Comparison of ENCODE assay signal across 30 mouse cellular contexts in genomic region chr2:57185151-57185550, GRCm38 (mm10). TPM values are rescaled to one million over a fixed set of nuclear protein-coding genes. Genes with fewer than 3 reads are reported as not detected.
DNase-seq lines count a peak whose midpoint lies in the region; ATAC-seq and TF ChIP-seq lines count a peak whose summit lies in the region.
"Had no signal": no experiment of that assay in that cellular context is flagged by ENCODE, and none has a peak within 500 bp of the region (broad histone marks: within the 10 kb centered on the region; RNA-seq: fewer than 3 reads in every experiment).

No protein-coding gene starts in this region.

- H3K27ac ChIP-seq in forebrain, embryonic 10.5 days, result peak overlapping the region; percentile 7; the same call in 1 of the 2 replicates
- no peak overlapping the region for H3K27ac ChIP-seq in forebrain, embryonic 13.5 days
- no peak overlapping the region for H3K27ac ChIP-seq in midbrain, embryonic 13.5 days
- H3K27ac ChIP-seq in midbrain, embryonic 16.5 days (ENCODE audit: low read length), result no peak overlapping the region
- no peak overlapping the region for H3K27ac ChIP-seq in CH12.LX (ENCODE audit: insufficient read depth, low read depth)
- H3K27ac ChIP-seq in hindbrain, embryonic 13.5 days, result no peak overlapping the region
- no peak overlapping the region for H3K27ac ChIP-seq in kidney, embryonic 14.5 days (ENCODE audit: low read depth, low read length)
- H3K27ac ChIP-seq: forebrain, embryonic 12.5 days; liver, embryonic 14.5 days; macrophage; neural tube, embryonic 12.5 days; stomach, embryonic 15.5 days had no signal

- 4% methylated on average over 1 of the region's 1 CpGs for WGBS in forebrain, embryonic 10.5 days
- 8% methylated on average over 1 of the region's 1 CpGs for WGBS in forebrain, embryonic 13.5 days
- WGBS in midbrain, embryonic 13.5 days, result 3% methylated on average over 1 of the region's 1 CpGs
- WGBS in midbrain, embryonic 16.5 days, result 10% methylated on average over 1 of the region's 1 CpGs
- 5% methylated on average over 1 of the region's 1 CpGs for WGBS in hindbrain, embryonic 13.5 days
- WGBS in kidney, embryonic 14.5 days, result 8% methylated on average over 1 of the region's 1 CpGs

- DNase-seq in forebrain, embryonic 10.5 days (ENCODE audit: extremely low spot score, low spot score), result no peak
- DNase-seq in CH12.LX (ENCODE audit: extremely low read depth), result no peak
- DNase-seq in gastrocnemius, postnatal 14 days, result no peak
- DNase-seq: adrenal gland, postnatal 36 days; cerebellum, adult 11 months; cerebellum, adult 9-10 months; cerebellum, postnatal 36 days; gastrocnemius, postnatal 25 days; heart, adult 18-20 months; heart, postnatal 36 days; kidney, adult 9 months; kidney, postnatal 25 days; liver; lung, adult 2 months; lung, postnatal 10 days; right cerebral cortex, postnatal 14 days had no signal

- no peak overlapping the region for H3K9ac ChIP-seq in forebrain, embryonic 13.5 days
- no peak overlapping the region for H3K9ac ChIP-seq in midbrain, embryonic 13.5 days (replicated peaks)
- H3K9ac ChIP-seq in midbrain, embryonic 16.5 days (ENCODE audit: low read depth, low read length), result no peak overlapping the region
- no peak overlapping the region for H3K9ac ChIP-seq in CH12.LX (ENCODE audit: insufficient read depth, low read depth)
- H3K9ac ChIP-seq in hindbrain, embryonic 13.5 days, result peak overlapping the region; percentile 35; the same call in 1 of the 2 replicates
- H3K9ac ChIP-seq in kidney, embryonic 14.5 days (ENCODE audit: low read depth, low read length), result no peak overlapping the region
- H3K9ac ChIP-seq: forebrain, embryonic 12.5 days; liver, embryonic 14.5 days; neural tube, embryonic 12.5 days; stomach, embryonic 15.5 days had no signal

- TF ChIP-seq CTCF in CH12.LX (conservative IDR thresholded peaks at IDR 0.05 in 1 of 2, IDR thresholded peaks at IDR 0.05 in 1 of 2; ENCODE audit: low read depth in 2 of 2, low read length in 2 of 2), result no peak

- no peak for TF ChIP-seq RAD21 in CH12.LX (IDR thresholded peaks at IDR 0.05; ENCODE audit: low read depth, low read length)

- no peaks in the 10 kb centered on the region for H3K36me3 ChIP-seq in forebrain, embryonic 10.5 days (replicated peaks)
- no peaks in the 10 kb centered on the region for H3K36me3 ChIP-seq in forebrain, embryonic 13.5 days (ENCODE audit: poor library complexity, severe bottlenecking)
- no peaks in the 10 kb centered on the region for H3K36me3 ChIP-seq in midbrain, embryonic 13.5 days
- no peaks in the 10 kb centered on the region for H3K36me3 ChIP-seq in midbrain, embryonic 16.5 days (ENCODE audit: control insufficient read depth, insufficient read depth, low read length)
- H3K36me3 ChIP-seq in CH12.LX (replicated peaks in 1 of 2; ENCODE audit: control insufficient read depth in 1 of 2, insufficient read depth in 1 of 2, low read length in 1 of 2), result no peaks in the 10 kb centered on the region
- H3K36me3 ChIP-seq in hindbrain, embryonic 13.5 days, result no peaks in the 10 kb centered on the region
- H3K36me3 ChIP-seq in kidney, embryonic 14.5 days (ENCODE audit: control insufficient read depth, insufficient read depth, low read length), result no peaks in the 10 kb centered on the region
- H3K36me3 ChIP-seq: forebrain, embryonic 12.5 days; neural tube, embryonic 12.5 days; stomach, embryonic 15.5 days had no signal

- intact Hi-C loops in gastrocnemius, postnatal 14 days (cut with DNase I; ENCODE audit: low total_unique reads), result no loop called here

- no peak overlapping the region for H3K4me3 ChIP-seq in forebrain, embryonic 10.5 days
- H3K4me3 ChIP-seq in forebrain, embryonic 13.5 days, result no peak overlapping the region
- no peak overlapping the region for H3K4me3 ChIP-seq in midbrain, embryonic 13.5 days (replicated peaks)
- no peak overlapping the region for H3K4me3 ChIP-seq in midbrain, embryonic 16.5 days (ENCODE audit: low read depth, low read length)
- no peak overlapping the region for H3K4me3 ChIP-seq in CH12.LX (replicated peaks in 1 of 3; ENCODE audit: low read depth in 2 of 3, low read length in 2 of 3, poor library complexity in 1 of 3)
- no peak overlapping the region for H3K4me3 ChIP-seq in hindbrain, embryonic 13.5 days
- no peak overlapping the region for H3K4me3 ChIP-seq in kidney, embryonic 14.5 days (ENCODE audit: low read length)
- H3K4me3 ChIP-seq: erythroblast, embryonic 14.5 days; forebrain, embryonic 12.5 days; neural tube, embryonic 12.5 days; stomach, embryonic 15.5 days had no signal

- TF ChIP-seq POLR2A in CH12.LX (IDR thresholded peaks at IDR 0.05; ENCODE audit: low read depth, low read length), result no peak

- H3K9me3 ChIP-seq in forebrain, embryonic 10.5 days, result no peaks in the 10 kb centered on the region
- no peaks in the 10 kb centered on the region for H3K9me3 ChIP-seq in forebrain, embryonic 13.5 days (replicated peaks)
- no peaks in the 10 kb centered on the region for H3K9me3 ChIP-seq in midbrain, embryonic 13.5 days
- H3K9me3 ChIP-seq in midbrain, embryonic 16.5 days (replicated peaks; ENCODE audit: control insufficient read depth, low read length, poor library complexity, severe bottlenecking), result no peaks in the 10 kb centered on the region
- no peaks in the 10 kb centered on the region for H3K9me3 ChIP-seq in CH12.LX (replicated peaks; ENCODE audit: low read length)
- no peaks in the 10 kb centered on the region for H3K9me3 ChIP-seq in hindbrain, embryonic 13.5 days
- H3K9me3 ChIP-seq in kidney, embryonic 14.5 days (ENCODE audit: control insufficient read depth, low read length), result no peaks in the 10 kb centered on the region
- H3K9me3 ChIP-seq: forebrain, embryonic 12.5 days; neural tube, embryonic 12.5 days; stomach, embryonic 15.5 days had no signal

- in situ Hi-C loops in CH12.LX (cut with MboI; ENCODE audit: low pct_ligation_motif_present, low pct_unique_long_range_greater_than_20kb, low sequenced_read_pairs), result no loop called here

- no peak for TF ChIP-seq EP300 in CH12.LX (IDR thresholded peaks at IDR 0.05; ENCODE audit: low read length)

- H3K4me1 ChIP-seq in forebrain, embryonic 10.5 days, result peaks cover 16% of the 10 kb centered on the region
- peaks cover 6% of the 10 kb centered on the region; the same call in 1 of the 2 replicates for H3K4me1 ChIP-seq in forebrain, embryonic 13.5 days
- peaks cover 4% of the 10 kb centered on the region; the same call in 1 of the 2 replicates for H3K4me1 ChIP-seq in midbrain, embryonic 13.5 days (replicated peaks)
- H3K4me1 ChIP-seq in midbrain, embryonic 16.5 days (ENCODE audit: control insufficient read depth, insufficient read depth, low read length), result peaks cover 9% of the 10 kb centered on the region
- peaks cover 0 to 14% of the 10 kb centered on the region in 2 experiments; a peak in 2 of 4 replicates for H3K4me1 ChIP-seq in CH12.LX (ENCODE audit: control insufficient read depth in 1 of 2, insufficient read depth in 2 of 2)
- H3K4me1 ChIP-seq in hindbrain, embryonic 13.5 days (replicated peaks), result peaks cover 9% of the 10 kb centered on the region
- peaks cover 3% of the 10 kb centered on the region; the same call in 1 of the 2 replicates for H3K4me1 ChIP-seq in kidney, embryonic 14.5 days (ENCODE audit: control insufficient read depth, insufficient read depth, low read length)
- H3K4me1 ChIP-seq: stomach, embryonic 15.5 days had no signal

- no peaks in the 10 kb centered on the region for H3K27me3 ChIP-seq in forebrain, embryonic 10.5 days (ENCODE audit: poor library complexity, severe bottlenecking)
- H3K27me3 ChIP-seq in forebrain, embryonic 13.5 days, result no peaks in the 10 kb centered on the region
- no peaks in the 10 kb centered on the region for H3K27me3 ChIP-seq in midbrain, embryonic 13.5 days
- H3K27me3 ChIP-seq in midbrain, embryonic 16.5 days (ENCODE audit: control insufficient read depth, insufficient read depth, low read depth, low read length), result no peaks in the 10 kb centered on the region
- H3K27me3 ChIP-seq in CH12.LX (replicated peaks), result no peaks in the 10 kb centered on the region
- no peaks in the 10 kb centered on the region for H3K27me3 ChIP-seq in hindbrain, embryonic 13.5 days
- H3K27me3 ChIP-seq in kidney, embryonic 14.5 days (ENCODE audit: control insufficient read depth, insufficient read depth, low read length), result no peaks in the 10 kb centered on the region
- H3K27me3 ChIP-seq: forebrain, embryonic 12.5 days; neural tube, embryonic 12.5 days; stomach, embryonic 15.5 days had no signal

- no peak for ATAC-seq in forebrain, embryonic 13.5 days
- no peak for ATAC-seq in midbrain, embryonic 13.5 days
- no peak for ATAC-seq in midbrain, embryonic 16.5 days
- ATAC-seq in hindbrain, embryonic 13.5 days (ENCODE audit: low FRiP score), result no peak
- ATAC-seq in kidney, embryonic 14.5 days (ENCODE audit: low FRiP score, low TSS enrichment), result no peak
- ATAC-seq: intestine, postnatal 0 days had no signal

- H3K79me2 ChIP-seq in CH12.LX (replicated peaks; ENCODE audit: control insufficient read depth, extremely low read depth, insufficient read depth, poor library complexity, severe bottlenecking), result no peaks in the 10 kb centered on the region

- H3K4me2 ChIP-seq in forebrain, embryonic 13.5 days, result no peak overlapping the region
- H3K4me2 ChIP-seq in midbrain, embryonic 13.5 days (replicated peaks), result peak overlapping the region; percentile 20; the same call in 1 of the 2 replicates
- no peak overlapping the region for H3K4me2 ChIP-seq in midbrain, embryonic 16.5 days (ENCODE audit: low read length)
- peak overlapping the region; percentile 86 for H3K4me2 ChIP-seq in CH12.LX (ENCODE audit: insufficient read depth, low read depth, poor library complexity, severe bottlenecking)
- peak overlapping the region; percentile 2; the same call in 1 of the 2 replicates for H3K4me2 ChIP-seq in hindbrain, embryonic 13.5 days
- H3K4me2 ChIP-seq in kidney, embryonic 14.5 days (replicated peaks; ENCODE audit: low read depth, low read length), result no peak overlapping the region
- H3K4me2 ChIP-seq: forebrain, embryonic 12.5 days; heart, embryonic 11.5 days; midbrain, embryonic 11.5 days; neural tube, embryonic 12.5 days; stomach, embryonic 15.5 days had no signal

- dilution Hi-C loops in CH12.LX (cut with MboI; ENCODE audit: extremely low pct_ligation_motif_present, extremely low pct_unique_long_range_greater_than_20kb, low sequenced_read_pairs), result no loop called here

TF ChIP-seq in CH12.LX, 34 proteins besides CTCF, POLR2A, EP300 and RAD21 (continues in another document):
- TF ChIP-seq CHD1 (IDR thresholded peaks at IDR 0.05; ENCODE audit: low read depth, low read length), result no peak

RNA-seq across cellular contexts. Expression of gene Gpd2, which starts 52.3 kb away (rescaled TPM):
- polyA plus RNA-seq in forebrain, embryonic 10.5 days (2016; fragmentation: Nextera tagmentation; extraction: Ambion mirVana), result 37.5 and 39.5 TPM in 2 replicates
- 20.3 and 22.1 TPM in 2 replicates for polyA plus RNA-seq in forebrain, embryonic 13.5 days (2015; fragmentation: Nextera tagmentation; extraction: Ambion mirVana)
- polyA plus RNA-seq in midbrain, embryonic 13.5 days (2015; fragmentation: Nextera tagmentation; extraction: Ambion mirVana), result 11.6 and 12.0 TPM in 2 replicates
- 26.2 and 27.7 TPM in 2 replicates for polyA plus RNA-seq in midbrain, embryonic 16.5 days (2015; fragmentation: Nextera tagmentation; extraction: Ambion mirVana)
- 16.7 and 18.4 TPM in 2 replicates for total RNA-seq in CH12.LX (2012; rRNA removed)
- total RNA-seq in CH12.LX (2014; rRNA removed), result 14.7 and 15.7 TPM in 2 replicates
- polyA plus RNA-seq in CH12.LX (2012; ENCODE audit: insufficient read length, low read depth), result 20.4 and 20.6 TPM in 2 replicates
- polyA plus RNA-seq in hindbrain, embryonic 13.5 days (2015; fragmentation: Nextera tagmentation; extraction: Ambion mirVana), result 15.3 and 16.5 TPM in 2 replicates
- 100 to 1,000 TPM; 158 to 167 TPM for total RNA-seq in gastrocnemius, postnatal 14 days (2021)
- 12.0 and 19.7 TPM in 2 replicates for polyA plus RNA-seq in kidney, embryonic 14.5 days (2014; fragmentation: Nextera tagmentation; extraction: Ambion mirVana)

Comparison
In these comparisons a context has a peak if more than half of its experiments do, and no peak if none do; other contexts are left out.
1. H3K4me2 ChIP-seq: peak in midbrain, embryonic 13.5 days (single experiment), CH12.LX (single experiment) and hindbrain, embryonic 13.5 days (single experiment); none in forebrain, embryonic 13.5 days (single experiment), midbrain, embryonic 16.5 days (single experiment) and kidney, embryonic 14.5 days (single experiment).